Mouse (Mus musculus): ENCODE results near the gene Npcd. TPM values are rescaled to one million over a fixed set of nuclear protein-coding genes. Genes with fewer than 3 reads are reported as not detected.

The Npcd gene
- polyA plus RNA-seq, 1 experiment, result not detected

DNA sequence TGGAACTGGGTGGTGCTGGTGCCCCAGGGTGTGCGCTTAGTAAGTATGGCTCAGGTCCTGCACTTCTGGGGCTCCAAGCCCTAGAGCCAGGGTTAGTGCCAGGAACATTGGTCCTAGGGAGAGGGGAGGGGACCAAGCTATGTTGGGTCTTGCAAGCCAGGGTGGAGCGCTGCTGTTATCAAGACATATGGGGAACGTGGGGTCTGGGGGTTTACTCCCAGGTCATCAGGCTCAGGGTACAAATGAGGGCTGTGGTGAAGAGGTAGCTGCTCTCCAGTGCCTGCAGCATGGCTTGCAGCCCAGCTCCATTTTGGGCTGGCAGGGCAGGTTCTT lies 80.7 kb downstream of the Npcd start:
- Histone ChIP-seq H3K4me1 (ENCODE audit: control insufficient read depth, insufficient read depth, low read length) (peaks cover 13% of the 10 kb centered on the region), H3K4me3 (replicated peaks; ENCODE audit: control insufficient read depth, low read depth, low read length) (no peak overlapping the region), H3K27ac (ENCODE audit: control insufficient read depth, insufficient read depth, low read depth, low read length, poor library complexity) (no peak overlapping the region)
- no peak for TF ChIP-seq POLR2A (IDR thresholded peaks at IDR 0.05; ENCODE audit: borderline replicate concordance, control insufficient read depth, low read depth, low read length)
- TF ChIP-seq CTCF (IDR thresholded peaks at IDR 0.05; ENCODE audit: control insufficient read depth, insufficient read depth, low read length), result no peak
- WGBS, result 91% methylated on average over 3 of the region's 3 CpGs

DNA sequence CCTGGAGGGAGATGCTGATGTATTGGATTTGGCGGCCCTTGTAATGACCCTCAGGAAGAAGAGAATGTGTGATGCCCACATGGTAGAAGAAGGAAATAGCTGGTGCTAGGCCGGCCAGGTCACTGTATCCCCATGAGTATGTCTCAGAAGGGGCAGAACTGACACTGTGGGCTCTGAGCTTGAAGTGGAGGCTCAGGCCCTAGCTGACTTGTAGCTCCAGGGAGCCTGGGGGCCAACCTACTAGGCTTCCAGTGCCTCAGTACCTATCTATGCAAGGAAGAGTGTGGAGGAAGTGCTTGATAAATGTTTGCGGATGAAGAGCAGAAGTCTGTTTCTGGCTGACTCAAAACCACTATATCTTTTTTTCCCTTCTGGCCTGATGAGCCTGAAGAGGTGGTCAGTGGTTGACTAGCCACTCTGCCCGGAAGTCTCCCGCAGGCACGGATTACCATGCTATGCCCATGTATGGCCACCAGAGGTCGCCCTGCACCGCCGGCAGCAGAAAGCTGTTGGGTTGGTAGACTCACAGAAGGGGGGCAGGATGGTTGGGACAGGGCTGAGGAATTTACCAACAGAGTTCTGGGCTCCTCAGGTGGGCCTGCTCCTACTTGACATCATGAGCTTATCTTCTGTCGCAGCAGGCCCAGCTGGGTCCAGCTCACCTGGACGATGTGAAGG lies 81.2 kb downstream of the Npcd start:
- no peak overlapping the region for H3K4me3 ChIP-seq (replicated peaks; ENCODE audit: control insufficient read depth, low read depth, low read length)
- peaks cover 13% of the 10 kb centered on the region for H3K4me1 ChIP-seq (ENCODE audit: control insufficient read depth, insufficient read depth, low read length)
- WGBS, result 26% methylated on average over 11 of the region's 11 CpGs
- H3K27ac ChIP-seq (ENCODE audit: control insufficient read depth, insufficient read depth, low read depth, low read length, poor library complexity), result peak overlapping the region; percentile 80
- TF ChIP-seq POLR2A (IDR thresholded peaks at IDR 0.05; ENCODE audit: borderline replicate concordance, control insufficient read depth, low read depth, low read length) (peak; percentile 46; the same call in 1 of the 2 replicates), CTCF (IDR thresholded peaks at IDR 0.05; ENCODE audit: control insufficient read depth, insufficient read depth, low read length) (peak; percentile 97)

GRCm38 (mm10) chr15:79751772-79752171 lies 82.3 kb downstream of the Npcd start:
- TF ChIP-seq CTCF (IDR thresholded peaks at IDR 0.05; ENCODE audit: control insufficient read depth, insufficient read depth, low read length) (no peak), POLR2A (IDR thresholded peaks at IDR 0.05; ENCODE audit: borderline replicate concordance, control insufficient read depth, low read depth, low read length) (0 out of 2 replicates have a peak, but pooled peaks have one; percentile 31)
- Histone ChIP-seq H3K4me1 (ENCODE audit: control insufficient read depth, insufficient read depth, low read length) (peaks cover 8% of the 10 kb centered on the region), H3K27ac (ENCODE audit: control insufficient read depth, insufficient read depth, low read depth, low read length, poor library complexity) (peak overlapping the region; percentile 80), H3K4me3 (replicated peaks; ENCODE audit: control insufficient read depth, low read depth, low read length) (no peak overlapping the region)
- 30% methylated on average over 17 of the region's 17 CpGs for WGBS

DNA sequence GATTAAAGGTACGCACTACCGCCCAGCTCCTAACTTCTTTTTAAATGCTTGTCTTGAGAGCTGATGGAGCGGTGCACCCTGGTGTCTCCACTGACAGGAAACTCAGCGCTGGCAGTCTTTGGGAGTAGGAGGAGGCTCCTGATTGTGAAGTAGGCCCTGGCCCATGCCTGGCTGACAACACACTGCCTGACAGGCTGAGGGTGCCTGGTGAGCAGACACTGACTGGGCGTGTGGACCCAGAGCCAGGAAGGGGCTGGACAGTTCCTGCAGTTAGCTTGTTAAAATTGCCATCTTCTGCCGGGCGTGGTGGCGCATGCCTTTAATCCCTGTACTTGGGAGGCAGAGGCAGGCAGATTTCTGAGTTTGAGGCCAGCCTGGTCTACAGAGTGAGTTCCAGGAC lies 83.8 kb downstream of the Npcd start:
- Histone ChIP-seq H3K4me3 (replicated peaks; ENCODE audit: control insufficient read depth, low read depth, low read length) (no peak overlapping the region), H3K4me1 (ENCODE audit: control insufficient read depth, insufficient read depth, low read length) (peaks cover 3% of the 10 kb centered on the region; the same call in 1 of the 2 replicates), H3K27ac (ENCODE audit: control insufficient read depth, insufficient read depth, low read depth, low read length, poor library complexity) (no peak overlapping the region; the same call in 1 of the 2 replicates)
- TF ChIP-seq CTCF (IDR thresholded peaks at IDR 0.05; ENCODE audit: control insufficient read depth, insufficient read depth, low read length) (no peak), POLR2A (IDR thresholded peaks at IDR 0.05; ENCODE audit: borderline replicate concordance, control insufficient read depth, low read depth, low read length) (no peak)
- 80% methylated on average over 8 of the region's 8 CpGs for WGBS

GRCm38 (mm10) chr15:79749162-79749561 lies 84.9 kb downstream of the Npcd start:
- 26% methylated on average over 7 of the region's 7 CpGs for WGBS
- H3K4me3 ChIP-seq (replicated peaks; ENCODE audit: control insufficient read depth, low read depth, low read length), result no peak overlapping the region
- TF ChIP-seq POLR2A (IDR thresholded peaks at IDR 0.05; ENCODE audit: borderline replicate concordance, control insufficient read depth, low read depth, low read length), result no peak
- no peak for TF ChIP-seq CTCF (IDR thresholded peaks at IDR 0.05; ENCODE audit: control insufficient read depth, insufficient read depth, low read length)
- H3K4me1 ChIP-seq (ENCODE audit: control insufficient read depth, insufficient read depth, low read length), result peaks cover 1% of the 10 kb centered on the region; the same call in 1 of the 2 replicates
- H3K27ac ChIP-seq (ENCODE audit: control insufficient read depth, insufficient read depth, low read depth, low read length, poor library complexity), result peak overlapping the region; percentile 62

- Histone ChIP-seq H3K27ac (ENCODE audit: control insufficient read depth, insufficient read depth, low read depth, low read length, poor library complexity) (no peak overlapping the region), H3K4me3 (replicated peaks; ENCODE audit: control insufficient read depth, low read depth, low read length) (no peak overlapping the region), H3K4me1 (ENCODE audit: control insufficient read depth, insufficient read depth, low read length) (peaks cover 2% of the 10 kb centered on the region; the same call in 1 of the 2 replicates)
- TF ChIP-seq CTCF (IDR thresholded peaks at IDR 0.05; ENCODE audit: control insufficient read depth, insufficient read depth, low read length) (peak; percentile 50; the same call in 1 of the 2 replicates), POLR2A (IDR thresholded peaks at IDR 0.05; ENCODE audit: borderline replicate concordance, control insufficient read depth, low read depth, low read length) (no peak)
- 84% methylated on average over 11 of the region's 11 CpGs for WGBS
Observed at GRCm38 (mm10) chr15:79747998-79748397, 86.0 kb downstream of the Npcd start.

GRCm38 (mm10) chr15:79745883-79746282 lies 88.2 kb downstream of the Npcd start:
- H3K27ac ChIP-seq (ENCODE audit: control insufficient read depth, insufficient read depth, low read depth, low read length, poor library complexity), result no peak overlapping the region
- H3K4me3 ChIP-seq (replicated peaks; ENCODE audit: control insufficient read depth, low read depth, low read length), result no peak overlapping the region
- H3K4me1 ChIP-seq (ENCODE audit: control insufficient read depth, insufficient read depth, low read length), result peaks cover 3% of the 10 kb centered on the region; the same call in 1 of the 2 replicates
- TF ChIP-seq CTCF (IDR thresholded peaks at IDR 0.05; ENCODE audit: control insufficient read depth, insufficient read depth, low read length) (no peak), POLR2A (IDR thresholded peaks at IDR 0.05; ENCODE audit: borderline replicate concordance, control insufficient read depth, low read depth, low read length) (no peak)
- 89% methylated on average over 5 of the region's 5 CpGs for WGBS

GRCm38 (mm10) chr15:79745312-79745711 lies 88.7 kb downstream of the Npcd start:
- Histone ChIP-seq H3K27ac (ENCODE audit: control insufficient read depth, insufficient read depth, low read depth, low read length, poor library complexity) (no peak overlapping the region), H3K4me1 (ENCODE audit: control insufficient read depth, insufficient read depth, low read length) (peaks cover 3% of the 10 kb centered on the region; the same call in 1 of the 2 replicates), H3K4me3 (replicated peaks; ENCODE audit: control insufficient read depth, low read depth, low read length) (no peak overlapping the region)
- 86% methylated on average over 10 of the region's 10 CpGs for WGBS
- no peak for TF ChIP-seq CTCF (IDR thresholded peaks at IDR 0.05; ENCODE audit: control insufficient read depth, insufficient read depth, low read length)
- no peak for TF ChIP-seq POLR2A (IDR thresholded peaks at IDR 0.05; ENCODE audit: borderline replicate concordance, control insufficient read depth, low read depth, low read length)

Data from bone marrow, adult 2 months (tissue).